8 mouse cellular contexts compared by ENCODE assay signal in genomic region chr7:97788190-97788668, GRCm38 (mm10). TPM values are rescaled to one million over a fixed set of nuclear protein-coding genes. Genes with fewer than 3 reads are reported as not detected.
DNase-seq lines count a peak whose midpoint lies in the region; ATAC-seq and TF ChIP-seq lines count a peak whose summit lies in the region.

Gene Pak1, plus strand, starts transcription at chr7:97788541.

- intact Hi-C loops in gastrocnemius, adult 2 months (cut with DNase I): loop anchor here (5.0 kb wide), 1 partner anchor 54 kb away; no protein-coding TSS in a partner anchor

- peak; percentile 93 for DNase-seq in ZHBTc4 (ENCODE audit: low read depth, low spot score)
- DNase-seq in cerebellum, postnatal 4 days (ENCODE audit: low spot score in 2 of 2): peak; percentile 69 to 88
- DNase-seq in gastrocnemius, adult 2 months: peak; percentile 63
- peak; percentile 85 for DNase-seq in induced T-regulatory cell, adult 2 months (ENCODE audit: low read depth)
- DNase-seq in left cerebral cortex, adult 8-10 months (ENCODE audit: low spot score in 2 of 2): peak; percentile 76 to 89
- DNase-seq in right cerebral cortex, adult 2 months (ENCODE audit: low spot score in 2 of 2): peak; percentile 81 to 88
- DNase-seq in urinary bladder, postnatal 14 days (ENCODE audit: low spot score): peak; percentile 77

- TF ChIP-seq CTCF in gastrocnemius, adult 2 months (IDR thresholded peaks at IDR 0.05): no peak

- peak within 1 kb of the TSS; percentile 16; the same call in 1 of the 2 replicates for H3K27ac ChIP-seq in gastrocnemius, adult 2 months

- ATAC-seq in megakaryocyte, adult 5-6 weeks (ENCODE audit: poor library complexity, severe bottlenecking): peak; percentile 89

- H3K4me3 ChIP-seq in gastrocnemius, adult 2 months: peak within 1 kb of the TSS; percentile 79

RNA-seq across cellular contexts. Expression of gene Pak1, which starts in this region (rescaled TPM):
- 10 to 100 TPM; 17.4 to 23.7 TPM for total RNA-seq in gastrocnemius, adult 2 months (2021)
- 100 to 1,000 TPM; 373 to 389 (median 377) TPM for total RNA-seq in left cerebral cortex, adult 8-10 months (2022)
- 39.8 and 40.9 TPM in 2 replicates for total RNA-seq in megakaryocyte, adult 5-6 weeks (2015)
- total RNA-seq in megakaryocyte, adult 5-6 weeks (2017): 40.4 and 40.7 TPM in 2 replicates

Comparison
In these comparisons a context has a peak if more than half of its experiments do, and no peak if none do; other contexts are left out.
1. Peak in every context shown above with its lines: DNase-seq, ATAC-seq, H3K4me3 ChIP-seq and H3K27ac ChIP-seq.
2. RNA of gene Pak1 (total RNA-seq): 373 to 389 TPM in left cerebral cortex, adult 8-10 months; 39.8 to 40.9 TPM in megakaryocyte, adult 5-6 weeks and 17.4 to 23.7 TPM in gastrocnemius, adult 2 months; every median in the first group is over 4 times any median in the second.